Mouse (Mus musculus) T-helper 17 cell (primary cell): ENCODE measurements around the gene Myo10.

ENCODE experiments used
- in situ Hi-C, 2 experiments: fragments of 300-600 bp; cut with MboI, MseI; formaldehyde crosslinking; loops; 1 replicate in 1 of 2; 2 replicates in 1 of 2; pipeline ENCODE4 v1.15.1; 2025; ENCODE audit warnings: high pct_unique_total_duplicates in 2 of 2

Gene Myo10

GRCm38 (mm10) chr15:25609253-25609652 is 13.1 kb upstream of the Myo10 start:
- in situ Hi-C loops: no loop called here

- in situ Hi-C loops: loop anchor here in 1 of 2 experiments (5.0 kb wide), 1 partner anchor 101 kb away; no protein-coding TSS in a partner anchor
Observed at GRCm38 (mm10) chr15:25611178-25611577, 11.1 kb upstream of the Myo10 start.

GRCm38 (mm10) chr15:25620560-25620959 is 1.8 kb upstream of the Myo10 start:
- in situ Hi-C loops: loop anchor here (5.0 kb wide), 2 partner anchors 63 to 178 kb away; no protein-coding TSS in a partner anchor

GRCm38 (mm10) chr15:25621351-25622199 is 750 bp upstream of the Myo10 start:
- in situ Hi-C loops: loop anchor here (5.0 kb wide), 2 partner anchors 64 to 179 kb away; no protein-coding TSS in a partner anchor

GRCm38 (mm10) chr15:25622867-25623471 is 644 bp downstream of the Myo10 start:
- in situ Hi-C loops: loop anchor here (5.0 kb wide), 2 partner anchors 66 to 181 kb away; no protein-coding TSS in a partner anchor

- in situ Hi-C loops: loop anchor here (5.0 kb wide), 2 partner anchors 66 to 181 kb away; no protein-coding TSS in a partner anchor
Observed at GRCm38 (mm10) chr15:25623556-25624180, 1.3 kb downstream of the Myo10 start.

GRCm38 (mm10) chr15:25624263-25624662 is 1.9 kb downstream of the Myo10 start:
- in situ Hi-C loops: loop anchor here (5.0 kb wide), 2 partner anchors 67 to 182 kb away; no protein-coding TSS in a partner anchor

GRCm38 (mm10) chr15:25625471-25625870 is 3.1 kb downstream of the Myo10 start:
- in situ Hi-C loops: no loop called here

GRCm38 (mm10) chr15:25627012-25627411 is 4.7 kb downstream of the Myo10 start:
- in situ Hi-C loops: no loop called here

GRCm38 (mm10) chr15:25628251-25628650 is 5.9 kb downstream of the Myo10 start:
- in situ Hi-C loops: no loop called here

- in situ Hi-C loops: no loop called here
Observed at GRCm38 (mm10) chr15:25630716-25631115, 8.4 kb downstream of the Myo10 start.

GRCm38 (mm10) chr15:25631332-25631731 is 9.0 kb downstream of the Myo10 start:
- in situ Hi-C loops: no loop called here

GRCm38 (mm10) chr15:25632902-25633301 is 10.6 kb downstream of the Myo10 start:
- in situ Hi-C loops: no loop called here

- in situ Hi-C loops: no loop called here
Observed at GRCm38 (mm10) chr15:25633674-25634340, 11.5 kb downstream of the Myo10 start.

GRCm38 (mm10) chr15:25637727-25638126 is 15.4 kb downstream of the Myo10 start:
- in situ Hi-C loops: no loop called here

- in situ Hi-C loops: no loop called here
Observed at GRCm38 (mm10) chr15:25639217-25639616, 16.9 kb downstream of the Myo10 start.

- in situ Hi-C loops: no loop called here
Observed at GRCm38 (mm10) chr15:25640840-25641752, 18.8 kb downstream of the Myo10 start.

GRCm38 (mm10) chr15:25642214-25643058 is 20.1 kb downstream of the Myo10 start:
- in situ Hi-C loops: no loop called here

- in situ Hi-C loops: no loop called here
Observed at GRCm38 (mm10) chr15:25645862-25646261, 23.5 kb downstream of the Myo10 start.
